Comparison of ENCODE assay signal across 10 mouse cellular contexts in genomic region chr3:81562610-81563258, GRCm38 (mm10).
"Had no signal": no experiment of that assay in that cellular context is flagged by ENCODE, and none has a peak within 500 bp of the region (broad histone marks: within the 10 kb centered on the region; RNA-seq: fewer than 3 reads in every experiment).

No protein-coding gene starts in this region.

- H3K4me2 ChIP-seq: limb, embryonic 13.5 days; midbrain, embryonic 15.5 days had no signal

- H3K27me3 ChIP-seq: limb, embryonic 13.5 days; midbrain, embryonic 15.5 days had no signal

- DNase-seq: kidney, postnatal 10 days; kidney, postnatal 4 days; left cerebral cortex, postnatal 4 days; lung, adult 18-20 months; right cerebral cortex, postnatal 25 days; thymus, postnatal 4 days had no signal

- H3K36me3 ChIP-seq: limb, embryonic 13.5 days; midbrain, embryonic 10.5 days; midbrain, embryonic 15.5 days had no signal

- H3K4me3 ChIP-seq: layer of hippocampus, adult 2 months; limb, embryonic 13.5 days; midbrain, embryonic 10.5 days; midbrain, embryonic 15.5 days had no signal
